Mouse (Mus musculus) lung, embryonic 14.5 days (tissue): ENCODE measurements around the gene Ispd. TPM values are rescaled to one million over a fixed set of nuclear protein-coding genes. Genes with fewer than 3 reads are reported as not detected.

Source experiments
- ATAC-seq: fragments of 200-750 bp; cut with Nextera tagmentation; 2 replicates; pipeline ENCODE4 v1.8.0; 2017; ENCODE audit warnings: mild to moderate bottlenecking, moderate TSS enrichment, moderate library complexity; ENCODE audit not compliant: insufficient read depth
- DNase-seq: peaks from one replicate; pipeline ENCODE4 v3.0.0-alpha.2; 2015
- H3K27ac ChIP-seq: fragments of 300-500 bp; sonication (generic); 2 replicates; pipeline ENCODE4 v1.5.1; 2014; ENCODE audit warnings: low read depth, mild to moderate bottlenecking, moderate library complexity
- H3K27me3 ChIP-seq: fragments of 300-500 bp; sonication (generic); 2 replicates; pipeline ENCODE4 v1.6.1; 2014; ENCODE audit warnings: low read length, control low read depth; ENCODE audit not compliant: insufficient read depth
- H3K36me3 ChIP-seq: fragments of 300-500 bp; sonication (generic); 2 replicates; pipeline ENCODE4 v1.6.1; 2014; ENCODE audit warnings: control low read depth; ENCODE audit not compliant: insufficient read depth
- H3K4me1 ChIP-seq: fragments of 300-500 bp; sonication (generic); 2 replicates; pipeline ENCODE4 v1.6.1; 2014; ENCODE audit warnings: antibody characterized with exemption, control low read depth; ENCODE audit not compliant: insufficient read depth
- H3K4me2 ChIP-seq: fragments of 300-500 bp; sonication (generic); 2 replicates; pipeline ENCODE4 v1.6.1; 2014; ENCODE audit warnings: mild to moderate bottlenecking
- H3K4me3 ChIP-seq: fragments of 300-500 bp; sonication (generic); 2 replicates; pipeline ENCODE4 v1.5.1; 2014; ENCODE audit warnings: low read depth, low read length
- H3K9ac ChIP-seq: fragments of 300-500 bp; sonication (generic); 2 replicates; pipeline ENCODE4 v1.6.1; 2014
- H3K9me3 ChIP-seq: fragments of 300-500 bp; sonication (generic); 2 replicates; pipeline ENCODE4 v1.6.1; 2016; ENCODE audit warnings: low read depth, low read length, control low read depth
- CTCF ChIP-seq: IDR thresholded peaks from 2 replicates; pipeline ENCODE4 v1.5.1; 2016; ENCODE audit warnings: antibody characterized with exemption, low read depth
- WGBS: fragments of 180-500 bp; shearing (Covaris S2); extraction: QIAGEN DNeasy Blood & Tissue Kit; methylation state at CpG from one replicate; pipeline ENCODE4 v1.1.7; 2014; 5-methylcytosine and 5-hydroxymethylcytosine counted together
- polyA plus RNA-seq: library from polyadenylated mRNA; unstranded; fragments of >200 nt; fragmentation: Nextera tagmentation; extraction: Ambion mirVana; gene quantifications from 2 replicates; pipeline ENCODE4 v1.2.1, GENCODE M21; 2014

The Ispd gene
- polyA plus RNA-seq, 1 experiment from 2014 or later, result 18.1 TPM

- DNase-seq, result no peak
- Histone ChIP-seq H3K4me2 (no peak overlapping the region), H3K9me3 (no peaks in the 10 kb centered on the region), H3K4me1 (no peaks in the 10 kb centered on the region), H3K36me3 (no peaks in the 10 kb centered on the region), H3K9ac (no peak overlapping the region), H3K27ac (no peak overlapping the region), H3K4me3 (no peak overlapping the region), H3K27me3 (no peaks in the 10 kb centered on the region)
- TF ChIP-seq CTCF, result no peak
- 79% methylated on average over 2 of the region's 2 CpGs for WGBS
- ATAC-seq, result no peak
Observed at GRCm38 (mm10) chr12:36530920-36531319, 149.7 kb downstream of the Ispd start.

GRCm38 (mm10) chr12:36531421-36532072 is 150.3 kb downstream of the Ispd start:
- ATAC-seq (no peak), DNase-seq (no peak)
- Histone ChIP-seq H3K36me3 (no peaks in the 10 kb centered on the region), H3K9me3 (no peaks in the 10 kb centered on the region), H3K27ac (no peak overlapping the region), H3K4me2 (no peak overlapping the region), H3K27me3 (no peaks in the 10 kb centered on the region), H3K4me3 (no peak overlapping the region), H3K9ac (no peak overlapping the region), H3K4me1 (no peaks in the 10 kb centered on the region)
- WGBS, result 61% methylated on average over 4 of the region's 4 CpGs
- TF ChIP-seq CTCF, result no peak

- DNase-seq (no peak), ATAC-seq (no peak)
- Histone ChIP-seq H3K4me1 (no peaks in the 10 kb centered on the region), H3K27me3 (no peaks in the 10 kb centered on the region), H3K9ac (no peak overlapping the region), H3K27ac (no peak overlapping the region), H3K9me3 (no peaks in the 10 kb centered on the region), H3K36me3 (no peaks in the 10 kb centered on the region), H3K4me2 (no peak overlapping the region), H3K4me3 (no peak overlapping the region)
- WGBS, result 79% methylated on average over 3 of the region's 3 CpGs
- no peak for TF ChIP-seq CTCF
Observed at GRCm38 (mm10) chr12:36532525-36532924, 151.3 kb downstream of the Ispd start.

GRCm38 (mm10) chr12:36533160-36533900 is 152.1 kb downstream of the Ispd start:
- no peak overlapping the region for H3K27ac ChIP-seq
- no peak for ATAC-seq

GRCm38 (mm10) chr12:36534589-36534988 is 153.3 kb downstream of the Ispd start:
- WGBS, result 81% methylated on average over 5 of the region's 5 CpGs
- H3K27ac ChIP-seq, result no peak overlapping the region
- no peak for TF ChIP-seq CTCF
- H3K36me3 ChIP-seq, result no peaks in the 10 kb centered on the region
- H3K27me3 ChIP-seq, result no peaks in the 10 kb centered on the region
- H3K4me1 ChIP-seq, result no peaks in the 10 kb centered on the region
- H3K4me3 ChIP-seq, result no peak overlapping the region
- no peak for DNase-seq
- no peak for ATAC-seq
- H3K9ac ChIP-seq, result no peak overlapping the region
- H3K4me2 ChIP-seq, result no peak overlapping the region
- no peaks in the 10 kb centered on the region for H3K9me3 ChIP-seq

More at GRCm38 (mm10) chr12:36533160-36533900, 152.1 kb downstream of the Ispd start:
- H3K9ac ChIP-seq, result no peak overlapping the region
- H3K4me2 ChIP-seq, result no peak overlapping the region
- no peak overlapping the region for H3K4me3 ChIP-seq
- 61% methylated on average over 2 of the region's 2 CpGs for WGBS
- no peaks in the 10 kb centered on the region for H3K9me3 ChIP-seq
- no peaks in the 10 kb centered on the region for H3K36me3 ChIP-seq
- no peaks in the 10 kb centered on the region for H3K4me1 ChIP-seq
- H3K27me3 ChIP-seq, result no peaks in the 10 kb centered on the region
- no peak for DNase-seq
- TF ChIP-seq CTCF, result no peak

- Histone ChIP-seq H3K27me3 (no peaks in the 10 kb centered on the region), H3K36me3 (no peaks in the 10 kb centered on the region), H3K9me3 (no peaks in the 10 kb centered on the region), H3K9ac (no peak overlapping the region), H3K4me2 (no peak overlapping the region), H3K4me1 (no peaks in the 10 kb centered on the region), H3K27ac (no peak overlapping the region), H3K4me3 (no peak overlapping the region)
- TF ChIP-seq CTCF, result no peak
- DNase-seq, result peak; percentile 50
- ATAC-seq, result no peak
Observed at GRCm38 (mm10) chr12:36545318-36545717, 164.1 kb downstream of the Ispd start.

- ATAC-seq, result no peak
- Histone ChIP-seq H3K4me1 (no peaks in the 10 kb centered on the region), H3K9ac (no peak overlapping the region), H3K4me2 (no peak overlapping the region), H3K36me3 (no peaks in the 10 kb centered on the region), H3K27me3 (no peaks in the 10 kb centered on the region), H3K27ac (no peak overlapping the region), H3K4me3 (no peak overlapping the region), H3K9me3 (no peaks in the 10 kb centered on the region)
- no peak for TF ChIP-seq CTCF
- WGBS, result 73% methylated on average over 9 of the region's 9 CpGs
- no peak for DNase-seq
Observed at GRCm38 (mm10) chr12:36549474-36549873, 168.2 kb downstream of the Ispd start.
